Mouse (Mus musculus): ENCODE data around the gene Lingo2. TPM values are rescaled to one million over a fixed set of nuclear protein-coding genes. Genes with fewer than 3 reads are reported as not detected.
A peak's percentile ranks its signal among the peaks of the same experiment; 100 is the strongest.

The Lingo2 gene
- polyA plus RNA-seq, 1 experiment from 2014 or later = 40.5 TPM

DNA sequence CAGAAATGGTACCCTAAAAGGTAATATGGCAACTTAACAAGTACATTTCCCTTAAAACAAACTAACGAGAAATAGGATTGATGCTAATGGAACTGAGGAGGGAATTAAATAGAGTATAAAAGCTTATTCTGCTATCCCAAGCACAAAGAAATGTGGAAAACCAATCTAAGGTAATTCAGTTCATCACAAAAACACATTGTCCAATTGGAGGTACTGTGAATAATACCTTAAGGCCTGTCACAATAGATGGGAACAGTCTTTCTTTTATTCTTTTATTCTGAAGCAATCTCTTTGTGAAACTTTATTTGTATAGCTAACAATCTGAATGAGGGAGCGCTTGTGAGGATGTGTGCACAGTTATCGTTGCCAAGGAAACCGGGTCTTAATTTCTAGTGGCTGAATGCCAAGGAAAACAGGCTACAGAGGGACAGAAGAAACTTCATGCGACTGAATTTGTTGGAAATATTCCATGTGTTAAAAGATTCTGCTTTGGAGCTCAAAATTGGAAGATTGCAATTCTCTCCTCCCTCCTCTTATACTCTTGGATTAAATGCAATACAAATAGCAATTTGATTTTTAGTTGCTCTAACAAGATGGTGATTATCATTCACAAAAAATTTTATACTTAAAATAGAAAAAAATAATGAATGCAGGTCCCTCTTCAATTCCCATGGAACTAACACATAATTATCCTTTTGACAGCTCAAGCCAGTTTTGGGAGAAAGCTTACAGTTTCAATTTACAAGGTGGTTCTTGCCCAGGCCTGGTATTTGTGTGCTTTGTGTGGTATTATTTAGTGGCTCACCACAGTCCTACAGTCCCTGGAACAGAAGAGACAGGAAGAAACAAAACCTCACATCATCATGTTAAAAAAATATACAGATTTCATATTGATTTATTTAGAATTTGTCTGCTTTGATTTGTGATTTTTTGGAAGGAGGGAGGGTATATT is 1065.7 kb downstream of the Lingo2 start:
- H3K4me2 ChIP-seq = no peak overlapping the region
- H3K4me1 ChIP-seq (replicated peaks) = peaks cover 5% of the 10 kb centered on the region; the same call in 1 of the 2 replicates
- no peak overlapping the region for H3K4me3 ChIP-seq
- H3K36me3 ChIP-seq = no peaks in the 10 kb centered on the region
- H3K9ac ChIP-seq = no peak overlapping the region
- 0 out of 2 replicates have a peak overlapping the region, but pooled peaks have one; percentile 48 for H3K27ac ChIP-seq
- WGBS = 15% methylated on average over 5 of the region's 5 CpGs
- H3K27me3 ChIP-seq = no peaks in the 10 kb centered on the region
- no peaks in the 10 kb centered on the region for H3K9me3 ChIP-seq
- peak; percentile 85 for ATAC-seq (ENCODE audit: low FRiP score)

DNA sequence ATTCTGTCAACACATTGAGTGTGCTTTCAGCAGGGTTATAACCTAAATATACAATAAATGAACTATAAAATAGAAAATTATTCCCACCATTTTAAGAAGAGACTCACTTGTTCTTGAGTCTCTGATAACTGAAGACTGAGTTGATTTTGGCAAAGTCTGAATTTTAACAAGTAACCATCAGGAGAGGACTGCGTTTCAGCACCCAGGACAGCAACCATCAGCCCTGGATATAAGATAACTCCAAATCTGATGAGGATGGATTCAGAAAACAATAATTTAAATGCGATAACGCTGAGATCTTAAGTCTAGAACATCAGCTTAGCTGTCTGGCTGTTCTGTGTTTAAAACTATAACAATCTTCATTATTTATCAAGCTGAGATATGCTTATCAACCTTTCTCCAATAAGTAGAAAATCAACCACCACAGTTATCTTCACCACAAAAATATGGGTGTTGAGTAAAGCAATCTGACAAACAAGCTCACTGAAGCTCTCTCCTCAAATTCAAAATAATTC is 1066.5 kb downstream of the Lingo2 start:
- H3K4me1 ChIP-seq (replicated peaks) = peaks cover 5% of the 10 kb centered on the region; the same call in 1 of the 2 replicates
- H3K4me2 ChIP-seq = no peak overlapping the region
- no peaks in the 10 kb centered on the region for H3K36me3 ChIP-seq
- no peak overlapping the region for H3K4me3 ChIP-seq
- no peak overlapping the region for H3K27ac ChIP-seq
- H3K27me3 ChIP-seq = no peaks in the 10 kb centered on the region
- no peak overlapping the region for H3K9ac ChIP-seq
- ATAC-seq (ENCODE audit: low FRiP score) = no peak
- WGBS = 58% methylated on average over 3 of the region's 3 CpGs
- no peaks in the 10 kb centered on the region for H3K9me3 ChIP-seq

- H3K9ac ChIP-seq = no peak overlapping the region
- H3K9me3 ChIP-seq = no peaks in the 10 kb centered on the region
- H3K27me3 ChIP-seq = no peaks in the 10 kb centered on the region
- H3K4me2 ChIP-seq = no peak overlapping the region
- no peak for ATAC-seq (ENCODE audit: low FRiP score)
- H3K4me3 ChIP-seq = no peak overlapping the region
- peaks cover 13% of the 10 kb centered on the region; the same call in 1 of the 2 replicates for H3K4me1 ChIP-seq (replicated peaks)
- no peaks in the 10 kb centered on the region for H3K36me3 ChIP-seq
- H3K27ac ChIP-seq = no peak overlapping the region
- 90% methylated on average over 1 of the region's 1 CpGs for WGBS
These were observed 1105.0 kb downstream of the Lingo2 start for GRCm38 (mm10) chr4:35846518-35846917.

DNA sequence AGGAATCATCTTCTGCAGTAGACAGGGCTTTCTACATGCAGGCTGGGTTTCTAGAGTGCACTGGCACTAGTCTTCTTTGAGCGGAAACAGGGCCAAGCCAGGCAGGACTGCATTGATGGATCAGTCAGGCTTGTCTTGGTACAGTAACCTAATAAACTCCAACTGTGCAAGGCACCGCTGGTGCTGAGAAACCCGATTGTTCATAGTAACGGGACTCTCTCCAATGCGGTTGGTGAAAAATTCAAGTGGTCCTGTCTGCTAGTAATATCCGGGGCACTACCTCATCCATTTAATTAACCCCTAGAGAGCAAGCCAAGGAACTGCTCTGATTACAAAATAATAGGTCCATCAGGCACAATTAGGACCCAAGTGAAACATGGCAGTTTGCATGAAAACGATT is 1106.4 kb downstream of the Lingo2 start:
- H3K4me3 ChIP-seq = peak overlapping the region; percentile 4; the same call in 1 of the 2 replicates

GRCm38 (mm10) chr4:35844518-35844917 is 1107.0 kb downstream of the Lingo2 start:
- Histone ChIP-seq H3K36me3 (no peaks in the 10 kb centered on the region), H3K4me1 (replicated peaks) (peaks cover 13% of the 10 kb centered on the region; the same call in 1 of the 2 replicates), H3K4me2 (peak overlapping the region; percentile 29), H3K4me3 (peak overlapping the region; percentile 4; the same call in 1 of the 2 replicates), H3K9me3 (no peaks in the 10 kb centered on the region), H3K27me3 (no peaks in the 10 kb centered on the region), H3K9ac (peak overlapping the region; percentile 26; the same call in 1 of the 2 replicates), H3K27ac (peak overlapping the region; percentile 83)
- 52% methylated on average over 6 of the region's 6 CpGs for WGBS
- ATAC-seq (ENCODE audit: low FRiP score) = peak; percentile 60; the same call in 1 of the 2 replicates

More for the DNA sequence above, 1106.4 kb downstream of the Lingo2 start:
- Histone ChIP-seq H3K9me3 (no peaks in the 10 kb centered on the region), H3K4me2 (peak overlapping the region; percentile 29), H3K9ac (peak overlapping the region; percentile 26; the same call in 1 of the 2 replicates), H3K4me1 (replicated peaks) (peaks cover 13% of the 10 kb centered on the region; the same call in 1 of the 2 replicates), H3K36me3 (no peaks in the 10 kb centered on the region), H3K27me3 (no peaks in the 10 kb centered on the region), H3K27ac (peak overlapping the region; percentile 83)
- ATAC-seq (ENCODE audit: low FRiP score) = peak; percentile 95
- 28% methylated on average over 7 of the region's 7 CpGs for WGBS

GRCm38 (mm10) chr4:35823322-35823870 is 1128.2 kb downstream of the Lingo2 start:
- WGBS = 83% methylated on average over 7 of the region's 7 CpGs
- Histone ChIP-seq H3K4me2 (no peak overlapping the region), H3K9ac (no peak overlapping the region), H3K27me3 (no peaks in the 10 kb centered on the region), H3K27ac (no peak overlapping the region), H3K36me3 (no peaks in the 10 kb centered on the region), H3K9me3 (no peaks in the 10 kb centered on the region), H3K4me3 (no peak overlapping the region), H3K4me1 (replicated peaks) (no peaks in the 10 kb centered on the region)
- ATAC-seq (ENCODE audit: low FRiP score) = no peak

- no peaks in the 10 kb centered on the region for H3K36me3 ChIP-seq
- H3K27ac ChIP-seq = no peak overlapping the region
- ATAC-seq (ENCODE audit: low FRiP score) = no peak
- WGBS = 93% methylated on average over 1 of the region's 1 CpGs
- H3K27me3 ChIP-seq = no peaks in the 10 kb centered on the region
- no peak overlapping the region for H3K4me3 ChIP-seq
- H3K9me3 ChIP-seq = no peaks in the 10 kb centered on the region
- no peaks in the 10 kb centered on the region for H3K4me1 ChIP-seq (replicated peaks)
- no peak overlapping the region for H3K9ac ChIP-seq
- H3K4me2 ChIP-seq = no peak overlapping the region
These were observed 1130.8 kb downstream of the Lingo2 start for GRCm38 (mm10) chr4:35820701-35821100.

DNA sequence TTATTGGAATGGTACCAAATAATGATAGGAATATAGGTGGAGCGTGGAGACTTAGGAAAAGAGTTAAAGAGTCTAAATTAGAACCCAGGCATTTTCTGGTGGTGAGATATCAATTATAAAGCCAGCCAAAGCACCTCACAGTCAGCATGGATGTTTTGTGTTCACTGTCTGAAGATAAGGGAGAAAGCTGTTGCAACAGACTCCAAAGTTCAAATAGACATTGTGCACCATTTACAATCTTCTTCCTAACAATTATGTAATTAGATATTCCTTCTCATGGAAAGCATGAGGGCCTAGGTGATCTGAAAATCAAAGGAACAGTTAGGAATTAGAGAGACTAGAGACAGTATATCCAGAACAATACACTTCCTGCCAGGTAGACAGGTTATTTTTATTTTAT is 1136.8 kb downstream of the Lingo2 start:
- ATAC-seq (ENCODE audit: low FRiP score) = no peak
- H3K4me3 ChIP-seq = no peak overlapping the region
- H3K4me1 ChIP-seq (replicated peaks) = no peaks in the 10 kb centered on the region
- H3K27ac ChIP-seq = no peak overlapping the region
- WGBS = 88% methylated on average over 1 of the region's 1 CpGs
- H3K9ac ChIP-seq = no peak overlapping the region
- H3K9me3 ChIP-seq = no peaks in the 10 kb centered on the region
- H3K27me3 ChIP-seq = no peaks in the 10 kb centered on the region
- no peak overlapping the region for H3K4me2 ChIP-seq
- H3K36me3 ChIP-seq = no peaks in the 10 kb centered on the region

DNA sequence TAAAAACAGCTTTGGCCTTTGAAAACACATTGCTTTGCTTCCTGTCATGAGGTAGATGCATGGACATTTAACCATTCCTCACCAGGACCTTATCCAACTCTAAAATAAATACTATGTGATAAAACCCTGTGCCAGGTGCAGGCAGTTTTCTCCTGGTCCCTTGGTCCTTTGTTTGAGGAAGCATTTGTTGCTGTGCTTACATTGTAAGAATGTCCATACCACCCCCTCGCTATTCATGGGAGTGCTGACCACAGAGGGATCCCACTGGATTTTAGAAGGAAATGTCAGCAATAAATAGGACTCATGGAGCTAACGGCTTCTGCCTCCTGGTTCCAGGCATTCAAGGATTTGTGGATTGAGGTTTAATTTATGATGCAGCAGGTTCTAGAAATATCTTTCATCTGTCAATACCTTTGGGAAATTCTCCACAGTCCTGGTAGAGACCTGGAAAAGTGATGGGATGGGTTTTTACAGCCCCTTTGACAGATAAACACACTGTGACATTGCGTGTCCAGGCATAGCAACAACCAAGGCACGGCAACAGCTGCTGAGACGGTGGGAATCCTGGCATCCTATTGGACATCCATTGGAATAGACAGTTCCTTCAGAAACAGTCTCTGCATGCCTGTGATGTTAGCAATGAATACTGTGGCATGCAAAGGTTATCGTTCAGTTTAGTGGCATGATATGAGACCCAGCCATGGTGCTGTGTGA is 1143.9 kb downstream of the Lingo2 start:
- 56% methylated on average over 6 of the region's 6 CpGs for WGBS
- no peaks in the 10 kb centered on the region for H3K36me3 ChIP-seq
- H3K4me3 ChIP-seq = no peak overlapping the region
- H3K4me1 ChIP-seq (replicated peaks) = 0 out of 2 replicates have a peak, but pooled peaks cover 4% of the 10 kb centered on the region
- H3K9me3 ChIP-seq = no peaks in the 10 kb centered on the region
- ATAC-seq (ENCODE audit: low FRiP score) = no peak
- H3K9ac ChIP-seq = no peak overlapping the region
- no peak overlapping the region for H3K27ac ChIP-seq
- H3K4me2 ChIP-seq = no peak overlapping the region
- no peaks in the 10 kb centered on the region for H3K27me3 ChIP-seq

DNA sequence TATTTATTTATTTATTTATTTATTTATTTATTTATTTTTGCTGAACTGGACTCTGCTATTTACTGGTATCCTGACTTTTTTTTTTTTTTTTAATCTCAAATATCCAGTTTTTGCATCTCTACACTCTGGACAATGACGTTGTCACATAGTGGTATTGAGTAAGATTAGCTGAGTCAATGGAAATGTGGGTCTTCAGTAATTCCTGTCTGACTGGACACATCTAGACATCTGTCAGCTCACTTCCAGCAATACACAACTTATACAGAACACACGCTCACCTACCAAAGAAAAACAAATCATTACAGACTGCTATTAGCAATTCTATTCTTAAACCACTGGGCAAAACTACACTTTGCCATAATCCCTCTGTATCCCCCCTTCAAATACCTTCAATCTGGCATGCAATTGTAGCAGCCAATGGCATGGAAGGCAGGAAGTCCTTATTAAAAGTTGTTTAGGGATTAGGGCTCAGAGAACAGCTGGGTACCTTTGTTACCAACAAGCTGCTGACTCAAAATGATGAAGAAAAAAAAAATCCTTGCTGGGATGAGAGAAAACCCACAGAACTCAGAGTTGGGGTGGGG is 1144.6 kb downstream of the Lingo2 start:
- ATAC-seq (ENCODE audit: low FRiP score) = no peak
- Histone ChIP-seq H3K4me3 (no peak overlapping the region), H3K36me3 (no peaks in the 10 kb centered on the region), H3K27ac (no peak overlapping the region), H3K9me3 (no peaks in the 10 kb centered on the region), H3K4me1 (replicated peaks) (0 out of 2 replicates have a peak, but pooled peaks cover 4% of the 10 kb centered on the region), H3K9ac (no peak overlapping the region), H3K4me2 (no peak overlapping the region), H3K27me3 (no peaks in the 10 kb centered on the region)
- WGBS = 90% methylated on average over 2 of the region's 2 CpGs

- no peak for ATAC-seq (ENCODE audit: low FRiP score)
- Histone ChIP-seq H3K4me2 (no peak overlapping the region), H3K27me3 (no peaks in the 10 kb centered on the region), H3K9me3 (no peaks in the 10 kb centered on the region), H3K36me3 (no peaks in the 10 kb centered on the region), H3K27ac (no peak overlapping the region), H3K9ac (no peak overlapping the region), H3K4me1 (replicated peaks) (no peaks in the 10 kb centered on the region), H3K4me3 (no peak overlapping the region)
- 78% methylated on average over 5 of the region's 5 CpGs for WGBS
These were observed 1167.2 kb downstream of the Lingo2 start for GRCm38 (mm10) chr4:35784255-35784921.

Measured in hindbrain, embryonic 13.5 days (tissue).